Mouse (Mus musculus): ENCODE measurements at regions not wholly inside any gene's neighbourhood (a gene's known extent, or its start where the extent isn't known, plus 50 kb on each side); places are given as distances from the start of the nearest gene placed in this dataset.
A peak's percentile ranks its signal among the peaks of the same experiment; 100 is the strongest.

- Histone ChIP-seq H3K9me3 (ENCODE audit: control insufficient read depth, low read length) (no peaks in the 10 kb centered on the region), H3K27ac (ENCODE audit: low read depth, low read length) (no peak overlapping the region), H3K27me3 (replicated peaks; ENCODE audit: control insufficient read depth, insufficient read depth, low read length) (no peaks in the 10 kb centered on the region), H3K36me3 (ENCODE audit: control insufficient read depth, insufficient read depth, low read length) (no peaks in the 10 kb centered on the region), H3K4me1 (replicated peaks; ENCODE audit: control insufficient read depth, insufficient read depth, low read length) (no peaks in the 10 kb centered on the region), H3K4me3 (ENCODE audit: low read depth, low read length) (no peak overlapping the region), H3K9ac (ENCODE audit: low read depth, low read length) (no peak overlapping the region), H3K4me2 (no peak overlapping the region)
- DNase-seq (ENCODE audit: low spot score) (no peak), ATAC-seq (replicated peaks; ENCODE audit: low FRiP score) (no peak)
- WGBS: 79% methylated on average over 8 of the region's 8 CpGs
These were observed 112.6 kb upstream of the Zfand5 start for GRCm38 (mm10) chr19:21159189-21160137.

GRCm38 (mm10) chr19:21154162-21154561, 117.9 kb upstream of the Zfand5 start:
- DNase-seq (ENCODE audit: low spot score): no peak

GRCm38 (mm10) chr19:21152027-21152426, 120.1 kb upstream of the Zfand5 start:
- ATAC-seq (replicated peaks; ENCODE audit: low FRiP score) (no peak), DNase-seq (ENCODE audit: low spot score) (no peak)
- Histone ChIP-seq H3K9me3 (ENCODE audit: control insufficient read depth, low read length) (no peaks in the 10 kb centered on the region), H3K27ac (ENCODE audit: low read depth, low read length) (no peak overlapping the region), H3K4me3 (ENCODE audit: low read depth, low read length) (no peak overlapping the region), H3K4me2 (no peak overlapping the region), H3K4me1 (replicated peaks; ENCODE audit: control insufficient read depth, insufficient read depth, low read length) (no peaks in the 10 kb centered on the region), H3K36me3 (ENCODE audit: control insufficient read depth, insufficient read depth, low read length) (no peaks in the 10 kb centered on the region), H3K27me3 (replicated peaks; ENCODE audit: control insufficient read depth, insufficient read depth, low read length) (no peaks in the 10 kb centered on the region), H3K9ac (ENCODE audit: low read depth, low read length) (no peak overlapping the region)
- WGBS: 91% methylated on average over 3 of the region's 3 CpGs

More at GRCm38 (mm10) chr19:21154162-21154561, 117.9 kb upstream of the Zfand5 start:
- WGBS: 51% methylated on average over 1 of the region's 1 CpGs
- no peaks in the 10 kb centered on the region for H3K9me3 ChIP-seq (ENCODE audit: control insufficient read depth, low read length)
- H3K36me3 ChIP-seq (ENCODE audit: control insufficient read depth, insufficient read depth, low read length): no peaks in the 10 kb centered on the region
- H3K4me3 ChIP-seq (ENCODE audit: low read depth, low read length): no peak overlapping the region
- H3K27ac ChIP-seq (ENCODE audit: low read depth, low read length): no peak overlapping the region
- no peak for ATAC-seq (replicated peaks; ENCODE audit: low FRiP score)
- H3K4me1 ChIP-seq (replicated peaks; ENCODE audit: control insufficient read depth, insufficient read depth, low read length): no peaks in the 10 kb centered on the region
- H3K4me2 ChIP-seq: no peak overlapping the region
- H3K9ac ChIP-seq (ENCODE audit: low read depth, low read length): no peak overlapping the region
- no peaks in the 10 kb centered on the region for H3K27me3 ChIP-seq (replicated peaks; ENCODE audit: control insufficient read depth, insufficient read depth, low read length)

- DNase-seq (ENCODE audit: low spot score) (no peak), ATAC-seq (replicated peaks; ENCODE audit: low FRiP score) (no peak)
- Histone ChIP-seq H3K4me2 (no peak overlapping the region), H3K9me3 (ENCODE audit: control insufficient read depth, low read length) (no peaks in the 10 kb centered on the region), H3K4me3 (ENCODE audit: low read depth, low read length) (no peak overlapping the region), H3K27ac (ENCODE audit: low read depth, low read length) (no peak overlapping the region), H3K4me1 (replicated peaks; ENCODE audit: control insufficient read depth, insufficient read depth, low read length) (no peaks in the 10 kb centered on the region), H3K9ac (ENCODE audit: low read depth, low read length) (no peak overlapping the region), H3K27me3 (replicated peaks; ENCODE audit: control insufficient read depth, insufficient read depth, low read length) (no peaks in the 10 kb centered on the region), H3K36me3 (ENCODE audit: control insufficient read depth, insufficient read depth, low read length) (no peaks in the 10 kb centered on the region)
- WGBS: 81% methylated on average over 3 of the region's 3 CpGs
These were observed 121.2 kb upstream of the Zfand5 start for GRCm38 (mm10) chr19:21150849-21151248.

- no peak for DNase-seq (ENCODE audit: low spot score)
- 89% methylated on average over 1 of the region's 1 CpGs for whole genome bisulfite sequencing
- Histone ChIP-seq H3K4me2 (no peak overlapping the region), H3K27ac (ENCODE audit: low read depth, low read length) (no peak overlapping the region), H3K9me3 (ENCODE audit: control insufficient read depth, low read length) (no peaks in the 10 kb centered on the region), H3K4me3 (ENCODE audit: low read depth, low read length) (no peak overlapping the region), H3K27me3 (replicated peaks; ENCODE audit: control insufficient read depth, insufficient read depth, low read length) (no peaks in the 10 kb centered on the region), H3K36me3 (ENCODE audit: control insufficient read depth, insufficient read depth, low read length) (no peaks in the 10 kb centered on the region), H3K9ac (ENCODE audit: low read depth, low read length) (no peak overlapping the region), H3K4me1 (replicated peaks; ENCODE audit: control insufficient read depth, insufficient read depth, low read length) (no peaks in the 10 kb centered on the region)
- no peak for ATAC-seq (replicated peaks; ENCODE audit: low FRiP score)
These were observed 121.8 kb upstream of the Zfand5 start for GRCm38 (mm10) chr19:21150241-21150640.

GRCm38 (mm10) chr19:21146860-21147390, 125.2 kb upstream of the Zfand5 start:
- no peak overlapping the region for H3K4me3 ChIP-seq (ENCODE audit: low read depth, low read length)
- DNase-seq (ENCODE audit: low spot score) (no peak), ATAC-seq (replicated peaks; ENCODE audit: low FRiP score) (no peak)
- no peak overlapping the region for H3K4me2 ChIP-seq
- no peaks in the 10 kb centered on the region for H3K27me3 ChIP-seq (replicated peaks; ENCODE audit: control insufficient read depth, insufficient read depth, low read length)
- no peaks in the 10 kb centered on the region for H3K4me1 ChIP-seq (replicated peaks; ENCODE audit: control insufficient read depth, insufficient read depth, low read length)
- no peak overlapping the region for H3K9ac ChIP-seq (ENCODE audit: low read depth, low read length)
- no peaks in the 10 kb centered on the region for H3K9me3 ChIP-seq (ENCODE audit: control insufficient read depth, low read length)
- no peaks in the 10 kb centered on the region for H3K36me3 ChIP-seq (ENCODE audit: control insufficient read depth, insufficient read depth, low read length)
- 84% methylated on average over 4 of the region's 4 CpGs for WGBS
- no peak overlapping the region for H3K27ac ChIP-seq (ENCODE audit: low read depth, low read length)

GRCm38 (mm10) chr19:21144659-21145283, 127.3 kb upstream of the Zfand5 start:
- WGBS: 28% methylated on average over 13 of the region's 13 CpGs
- DNase-seq (ENCODE audit: low spot score) (peak; percentile 36), ATAC-seq (replicated peaks; ENCODE audit: low FRiP score) (peak; percentile 81)
- H3K4me2 ChIP-seq: peak overlapping the region; percentile 45
- H3K4me3 ChIP-seq (ENCODE audit: low read depth, low read length): no peak overlapping the region
- no peaks in the 10 kb centered on the region for H3K27me3 ChIP-seq (replicated peaks; ENCODE audit: control insufficient read depth, insufficient read depth, low read length)
- no peak overlapping the region for H3K9ac ChIP-seq (ENCODE audit: low read depth, low read length)
- no peaks in the 10 kb centered on the region for H3K36me3 ChIP-seq (ENCODE audit: control insufficient read depth, insufficient read depth, low read length)
- H3K9me3 ChIP-seq (ENCODE audit: control insufficient read depth, low read length): no peaks in the 10 kb centered on the region
- no peaks in the 10 kb centered on the region for H3K4me1 ChIP-seq (replicated peaks; ENCODE audit: control insufficient read depth, insufficient read depth, low read length)
- H3K27ac ChIP-seq (ENCODE audit: low read depth, low read length): no peak overlapping the region; the same call in 1 of the 2 replicates

- Histone ChIP-seq H3K27ac (ENCODE audit: low read depth, low read length) (no peak overlapping the region), H3K9ac (ENCODE audit: low read depth, low read length) (no peak overlapping the region), H3K4me1 (replicated peaks; ENCODE audit: control insufficient read depth, insufficient read depth, low read length) (no peaks in the 10 kb centered on the region), H3K4me3 (ENCODE audit: low read depth, low read length) (no peak overlapping the region), H3K27me3 (replicated peaks; ENCODE audit: control insufficient read depth, insufficient read depth, low read length) (no peaks in the 10 kb centered on the region), H3K9me3 (ENCODE audit: control insufficient read depth, low read length) (no peaks in the 10 kb centered on the region), H3K4me2 (peak overlapping the region; percentile 45), H3K36me3 (ENCODE audit: control insufficient read depth, insufficient read depth, low read length) (no peaks in the 10 kb centered on the region)
- ATAC-seq (replicated peaks; ENCODE audit: low FRiP score): no peak
- DNase-seq (ENCODE audit: low spot score): no peak
- 34% methylated on average over 7 of the region's 7 CpGs for WGBS
These were observed 128.0 kb upstream of the Zfand5 start for GRCm38 (mm10) chr19:21143970-21144595.

Data from liver, embryonic 11.5 days (tissue).